Mouse (Mus musculus) adrenal gland, postnatal 14 days (tissue): ENCODE measurements at regions not wholly inside any gene's neighbourhood (a gene's known extent, or its start where the extent isn't known, plus 50 kb on each side); places are given as distances from the start of the nearest gene placed in this dataset.

Source experiments
- DNase-seq: peaks from one replicate; pipeline ENCODE4 v3.0.0; 2021; ENCODE audit warnings: mixed read lengths

DNA sequence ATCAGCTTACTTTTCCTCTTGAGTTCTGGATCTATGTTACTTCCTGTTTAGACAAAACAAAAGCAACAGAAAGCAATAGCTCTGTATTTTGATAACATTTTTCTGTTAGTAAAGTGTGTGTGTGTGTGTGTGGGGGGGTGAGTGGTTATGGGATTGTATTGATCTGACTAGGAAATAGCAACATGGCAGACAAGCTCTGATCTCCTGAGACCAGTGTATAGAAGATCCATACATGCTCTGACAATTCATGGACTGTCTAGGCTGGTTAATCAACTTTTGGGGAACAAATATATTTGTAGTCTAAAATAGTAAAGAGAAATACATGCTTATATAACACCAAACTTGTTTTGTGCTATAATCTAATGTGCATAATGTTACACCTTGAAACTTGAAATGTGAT, 124.7 kb upstream of the Defb41 start:
- no peak for DNase-seq

DNA sequence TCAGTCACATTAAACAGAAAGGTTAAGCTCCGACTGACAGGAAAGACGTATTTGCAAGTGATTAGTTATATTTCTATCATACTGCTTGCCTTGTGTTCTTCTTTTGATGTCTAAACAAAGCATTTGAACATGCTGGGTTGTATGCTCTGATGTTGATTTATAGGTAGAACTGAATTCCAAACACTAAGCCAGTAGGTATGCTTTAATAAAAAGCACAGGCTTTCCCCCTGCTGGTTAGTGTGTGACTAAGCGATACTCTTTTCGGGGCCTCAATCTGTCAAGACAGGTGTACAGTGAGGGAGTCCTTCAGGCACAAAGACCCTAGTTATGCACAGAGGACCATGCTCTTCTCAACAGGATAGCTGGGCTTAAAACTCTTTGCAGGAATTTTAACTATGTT, 119.1 kb upstream of the Defb41 start:
- no peak for DNase-seq

DNA sequence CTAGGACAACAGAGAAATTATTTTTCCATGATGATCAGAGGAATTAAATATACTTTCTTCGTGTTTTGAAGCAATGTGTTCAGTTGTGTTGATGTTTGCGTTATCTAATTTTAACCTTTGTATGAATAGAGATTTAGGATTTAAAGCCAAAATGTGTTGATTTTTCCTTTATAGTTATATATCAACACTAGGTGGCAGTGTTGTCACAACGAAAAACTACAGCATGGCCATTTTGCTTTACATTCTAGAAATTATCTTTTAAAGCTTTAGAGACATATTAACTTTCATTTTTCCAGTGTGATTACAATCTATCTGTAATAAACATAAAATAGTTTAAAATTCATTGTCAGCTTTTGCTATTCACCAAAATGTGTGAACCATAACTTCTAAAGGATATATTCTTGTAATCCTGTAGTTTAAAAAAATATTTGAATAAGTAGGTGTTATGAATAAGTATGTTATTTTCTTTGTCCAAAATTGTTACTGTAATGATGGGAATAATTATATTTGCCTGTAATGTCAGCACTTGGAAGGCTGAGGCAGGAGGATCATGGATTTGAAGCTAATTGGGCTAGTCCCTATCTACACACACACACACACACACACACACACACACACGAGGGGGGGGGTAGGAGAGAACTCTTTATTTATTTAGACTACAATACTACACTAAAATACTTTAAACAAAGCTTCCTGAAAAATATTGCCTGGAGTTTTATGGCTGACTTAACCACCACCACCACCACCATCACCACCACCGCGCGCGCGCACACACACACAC, 95.2 kb upstream of the Defb41 start:
- no peak for DNase-seq

DNA sequence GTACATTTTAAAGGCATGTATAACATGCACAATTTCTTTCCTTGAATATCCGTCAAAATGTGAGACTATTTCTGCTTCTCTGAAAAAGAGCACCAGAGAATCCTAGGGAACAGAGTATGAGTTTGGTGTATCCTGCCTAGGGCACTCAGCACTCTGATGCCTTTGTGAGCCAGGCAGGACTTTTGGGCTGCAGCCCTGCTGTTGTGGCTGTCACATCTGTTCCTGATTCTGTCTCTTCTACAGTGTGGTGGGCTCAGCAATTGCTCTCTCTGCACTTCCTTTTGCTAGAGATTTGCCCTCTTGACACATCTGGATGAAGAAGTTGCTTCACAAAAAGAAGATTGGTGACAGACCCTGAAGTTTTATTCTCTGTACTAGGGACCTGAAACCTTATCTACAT, 73.9 kb upstream of the Defb41 start:
- no peak for DNase-seq
